Mouse (Mus musculus) spleen, postnatal 10 days (tissue): ENCODE data around the gene Kidins220.

Source experiments
- DNase-seq, 2 experiments: peaks; one replicate each; pipeline ENCODE4 v3.0.0; 2021 to 2022; ENCODE audit warnings: low spot score in 2 of 2

Gene Kidins220

GRCm38 (mm10) chr12:25024862-25025545 is 50.3 kb downstream of the Kidins220 start:
- DNase-seq: peak in 1 of 2 experiments; percentile 25

- DNase-seq: no peak
Observed at GRCm38 (mm10) chr12:25026308-25026707, 51.6 kb downstream of the Kidins220 start.

- peak in 1 of 2 experiments; percentile 57 for DNase-seq
Observed at GRCm38 (mm10) chr12:25027416-25027815, 52.7 kb downstream of the Kidins220 start.

GRCm38 (mm10) chr12:25033662-25034337 is 59.1 kb downstream of the Kidins220 start:
- DNase-seq: no peak

GRCm38 (mm10) chr12:25034338-25034953 is 59.7 kb downstream of the Kidins220 start:
- no peak for DNase-seq

GRCm38 (mm10) chr12:25036024-25036423 is 61.3 kb downstream of the Kidins220 start:
- no peak for DNase-seq

- no peak for DNase-seq
Observed at GRCm38 (mm10) chr12:25037222-25037621, 62.5 kb downstream of the Kidins220 start.

- DNase-seq: no peak
Observed at GRCm38 (mm10) chr12:25037681-25038472, 63.2 kb downstream of the Kidins220 start.

GRCm38 (mm10) chr12:25044056-25044455 is 69.3 kb downstream of the Kidins220 start:
- DNase-seq: no peak

GRCm38 (mm10) chr12:25044579-25044978 is 69.9 kb downstream of the Kidins220 start:
- no peak for DNase-seq

- no peak for DNase-seq
Observed at GRCm38 (mm10) chr12:25049253-25049652, 74.5 kb downstream of the Kidins220 start.

- DNase-seq: no peak
Observed at GRCm38 (mm10) chr12:25054511-25054910, 79.8 kb downstream of the Kidins220 start.

GRCm38 (mm10) chr12:25054963-25055362 is 80.2 kb downstream of the Kidins220 start:
- DNase-seq: no peak

GRCm38 (mm10) chr12:25059487-25060200 is 84.9 kb downstream of the Kidins220 start:
- DNase-seq: no peak

- DNase-seq: no peak
Observed at GRCm38 (mm10) chr12:25060901-25061300, 86.2 kb downstream of the Kidins220 start.

- no peak for DNase-seq
Observed at GRCm38 (mm10) chr12:25062264-25062663, 87.5 kb downstream of the Kidins220 start.

- DNase-seq: no peak
Observed at GRCm38 (mm10) chr12:25073374-25073773, 98.6 kb downstream of the Kidins220 start.

GRCm38 (mm10) chr12:25074344-25074743 is 99.6 kb downstream of the Kidins220 start:
- no peak for DNase-seq

- DNase-seq: no peak
Observed at GRCm38 (mm10) chr12:25083260-25084178, 108.8 kb downstream of the Kidins220 start.

GRCm38 (mm10) chr12:25086966-25087365 is 112.2 kb downstream of the Kidins220 start:
- DNase-seq: no peak
